Mouse (Mus musculus) cerebellum, adult 9-11 months (tissue): ENCODE data around the gene Lhpp.
A peak's percentile ranks its signal among the peaks of the same experiment; 100 is the strongest.

Source experiments
- DNase-seq: peaks from one replicate; pipeline ENCODE4 v3.0.0; 2022

Gene Lhpp

GRCm38 (mm10) chr7:132712956-132713355 lies 102.5 kb downstream of the Lhpp start:
- no peak for DNase-seq

GRCm38 (mm10) chr7:132713483-132714126 lies 103.2 kb downstream of the Lhpp start:
- no peak for DNase-seq

GRCm38 (mm10) chr7:132714236-132714923 lies 103.9 kb downstream of the Lhpp start:
- peak; percentile 78 for DNase-seq

- no peak for DNase-seq
Measured at GRCm38 (mm10) chr7:132715259-132715658, 104.8 kb downstream of the Lhpp start.

GRCm38 (mm10) chr7:132719570-132719969 lies 109.1 kb downstream of the Lhpp start:
- DNase-seq, result no peak

GRCm38 (mm10) chr7:132720562-132720961 lies 110.1 kb downstream of the Lhpp start:
- DNase-seq, result peak; percentile 90

DNA sequence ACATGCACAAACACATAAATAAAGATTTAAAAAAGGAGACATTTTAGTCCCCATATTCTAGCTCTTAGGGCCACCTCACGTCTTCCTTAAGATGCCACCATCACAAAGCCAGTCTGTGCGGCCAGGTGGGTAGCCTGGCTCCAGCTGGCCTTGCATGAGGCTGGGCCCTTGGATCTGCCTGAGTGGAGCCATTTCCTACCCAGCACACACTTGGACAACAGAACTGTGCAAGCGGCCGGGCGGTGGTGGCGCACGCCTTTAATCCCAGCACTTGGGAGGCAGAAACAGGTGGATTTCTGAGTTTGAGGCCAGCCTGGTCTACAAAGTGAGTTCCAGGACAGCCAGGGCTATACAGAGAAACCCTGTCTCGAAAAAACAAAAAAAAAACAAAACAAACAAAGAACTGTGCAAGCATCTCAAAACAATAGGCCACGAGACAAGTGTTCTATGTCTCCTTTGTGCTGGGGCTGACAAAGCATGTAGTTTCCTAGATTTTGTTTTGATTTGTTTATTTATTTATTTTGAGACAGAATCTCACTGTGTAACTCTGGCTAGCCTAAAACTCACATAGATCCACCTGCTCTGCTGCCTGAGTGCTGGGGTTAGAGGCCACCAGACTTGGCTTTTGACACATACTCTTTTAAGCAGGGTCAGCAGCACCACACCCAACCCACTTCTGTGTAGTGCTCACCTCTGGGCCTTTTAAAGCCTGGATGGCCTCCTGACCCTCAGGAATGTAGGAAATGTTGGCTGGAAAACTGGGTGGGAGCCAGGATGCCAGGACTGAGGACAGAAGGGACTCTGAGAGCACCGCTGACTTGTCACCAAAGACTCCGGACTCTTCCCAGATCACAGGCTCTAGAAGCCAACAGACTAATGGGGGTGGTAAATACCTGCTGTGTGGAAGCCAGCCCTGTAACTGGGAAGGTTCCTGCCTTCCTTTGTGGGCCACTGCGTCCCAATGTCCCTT lies 112.2 kb downstream of the Lhpp start:
- DNase-seq, result peak; percentile 80

GRCm38 (mm10) chr7:132723906-132724305 lies 113.5 kb downstream of the Lhpp start:
- DNase-seq, result peak; percentile 98

DNA sequence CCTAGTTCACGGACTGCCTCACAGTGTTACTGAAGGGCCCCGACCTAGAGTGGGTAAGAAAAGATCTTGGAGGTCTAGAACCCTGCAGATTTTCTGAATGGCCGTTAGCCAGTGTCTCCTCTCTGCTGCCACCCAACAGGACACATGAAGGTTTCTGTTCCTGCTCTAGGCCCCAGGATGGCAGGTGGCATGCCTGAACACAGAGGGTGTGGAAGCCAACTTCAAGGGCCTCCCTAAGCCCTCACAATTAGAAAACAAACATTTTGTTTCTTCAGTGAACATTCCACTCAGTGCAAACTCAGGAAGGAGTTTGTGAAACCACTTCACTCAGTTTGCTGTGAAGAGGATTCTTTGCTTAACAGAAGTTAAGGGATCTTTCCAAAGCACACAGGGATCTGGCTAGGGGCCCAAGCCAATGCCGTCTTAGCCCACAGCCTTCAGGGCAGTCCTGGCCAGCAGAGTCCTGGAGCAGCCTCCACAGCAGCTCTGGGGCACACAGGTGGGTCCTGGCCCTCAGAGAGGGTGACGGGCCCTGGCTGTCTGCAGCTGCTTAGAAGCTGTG lies 114.1 kb downstream of the Lhpp start:
- DNase-seq, result peak; percentile 74

GRCm38 (mm10) chr7:132726106-132726861 lies 115.8 kb downstream of the Lhpp start:
- peak; percentile 48 for DNase-seq

DNA sequence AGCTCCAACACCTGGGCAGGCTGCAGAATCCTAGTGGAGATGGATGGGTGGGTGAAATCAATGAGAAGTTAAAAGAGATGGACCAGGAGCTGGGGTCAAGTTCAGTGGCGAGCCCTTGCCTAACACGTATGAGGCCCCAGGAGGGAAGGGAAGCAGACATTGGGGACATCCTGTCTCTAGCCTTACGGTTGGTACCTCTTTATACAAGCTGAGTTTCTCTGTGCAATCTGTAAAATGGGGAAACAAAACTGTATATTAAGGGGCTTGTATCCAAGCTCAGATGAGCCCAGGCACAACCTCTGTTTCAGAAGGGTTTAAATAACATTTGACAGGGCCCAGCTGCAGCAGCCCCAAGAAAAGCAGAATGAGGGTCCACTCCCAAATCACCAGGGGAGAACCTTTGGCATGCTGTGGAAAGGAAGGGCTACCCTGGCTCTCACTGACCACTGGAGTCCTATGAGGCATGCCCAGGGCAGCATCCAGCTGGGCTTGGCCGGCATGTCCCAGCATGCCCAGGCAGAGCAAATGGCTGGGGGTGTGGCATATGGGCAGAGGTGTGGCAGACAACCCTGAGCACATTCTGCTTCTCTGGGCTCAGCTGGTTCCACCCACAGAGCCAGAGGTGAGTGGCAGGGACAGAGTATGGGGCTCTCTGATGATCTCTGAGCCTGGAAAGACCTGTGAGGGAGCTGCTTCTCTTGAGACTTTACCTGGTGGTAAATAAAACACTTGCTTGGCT lies 118.8 kb downstream of the Lhpp start:
- DNase-seq, result peak; percentile 64

GRCm38 (mm10) chr7:132730510-132730909 lies 120.1 kb downstream of the Lhpp start:
- DNase-seq, result no peak

DNA sequence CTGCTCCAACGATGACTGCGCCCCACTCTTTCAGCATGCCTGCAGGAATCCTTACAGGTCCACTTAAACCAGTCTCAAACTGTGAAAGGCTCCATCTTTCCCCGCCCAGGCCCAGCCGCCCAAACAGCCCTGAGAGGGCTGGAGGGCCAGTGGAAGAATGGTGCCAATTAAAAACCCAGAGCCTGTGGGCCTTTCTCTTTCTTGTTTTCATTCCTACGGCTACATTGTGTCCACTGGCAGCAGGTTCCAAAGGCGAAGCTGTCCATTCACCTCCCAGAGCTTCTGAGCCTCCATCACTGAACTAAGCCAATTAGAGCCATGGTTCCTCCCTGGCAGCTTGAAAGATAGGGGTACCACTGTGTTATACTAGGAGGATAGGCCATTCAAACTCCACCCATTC lies 121.1 kb downstream of the Lhpp start:
- no peak for DNase-seq

GRCm38 (mm10) chr7:132732136-132732789 lies 121.8 kb downstream of the Lhpp start:
- DNase-seq, result no peak

DNA sequence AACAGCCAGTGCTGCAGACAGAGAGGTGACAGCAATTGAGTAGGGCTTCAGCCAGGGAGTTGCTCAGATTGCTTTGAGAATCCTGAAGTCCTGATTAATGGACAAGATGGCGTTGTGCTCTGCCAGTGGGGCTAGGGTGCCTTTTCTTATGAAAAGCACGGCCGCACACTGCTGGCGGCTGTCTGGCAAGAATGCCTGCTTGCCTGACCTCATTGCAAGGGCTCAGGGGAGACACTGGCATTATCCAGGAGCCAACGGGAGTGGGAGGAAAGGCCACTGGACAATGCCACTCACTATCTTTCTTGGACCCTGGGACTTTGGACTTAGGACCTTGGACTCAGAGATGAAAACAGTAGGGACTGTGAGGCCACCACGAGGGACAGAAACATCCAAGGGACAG lies 123.1 kb downstream of the Lhpp start:
- DNase-seq, result no peak

- no peak for DNase-seq
Measured at GRCm38 (mm10) chr7:132734222-132734621, 123.8 kb downstream of the Lhpp start.

GRCm38 (mm10) chr7:132735145-132735544 lies 124.7 kb downstream of the Lhpp start:
- no peak for DNase-seq

GRCm38 (mm10) chr7:132736099-132736862 lies 125.8 kb downstream of the Lhpp start:
- DNase-seq, result peak; percentile 83

GRCm38 (mm10) chr7:132738844-132739243 lies 128.4 kb downstream of the Lhpp start:
- peak; percentile 83 for DNase-seq

DNA sequence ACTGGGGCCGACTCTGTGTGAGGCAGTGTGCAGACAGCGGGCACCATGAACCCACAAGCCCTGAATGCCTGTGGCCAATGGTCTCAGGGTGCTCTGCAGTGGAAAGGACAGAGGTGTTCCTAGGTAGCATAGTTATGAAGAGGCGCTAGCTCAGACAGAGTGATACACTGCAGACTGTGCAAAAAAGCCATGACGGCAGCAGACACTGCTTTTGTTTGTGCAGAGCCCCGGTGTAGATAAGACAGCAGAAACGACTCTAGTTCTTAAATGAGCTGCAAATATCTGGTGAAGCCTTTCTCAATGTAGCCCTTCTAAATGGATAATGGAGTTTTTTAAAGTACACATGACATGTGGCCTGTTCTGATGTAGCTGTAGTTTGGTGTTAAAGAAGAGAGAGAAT lies 129.4 kb downstream of the Lhpp start:
- DNase-seq, result no peak
